Mouse (Mus musculus) ovary, postnatal 14 days (tissue): ENCODE measurements around the gene Recql5.
A peak's percentile ranks its signal among the peaks of the same experiment; 100 is the strongest.
"Not testable (repeated sequence)": the region's sequence is repeated elsewhere in the genome, so short reads cannot be mapped to it uniquely, and the experiment has no call there.

Experiments
- DNase-seq: peaks from one replicate; pipeline ENCODE4 v3.0.0; 2022; ENCODE audit warnings: low spot score

The Recql5 gene

DNA sequence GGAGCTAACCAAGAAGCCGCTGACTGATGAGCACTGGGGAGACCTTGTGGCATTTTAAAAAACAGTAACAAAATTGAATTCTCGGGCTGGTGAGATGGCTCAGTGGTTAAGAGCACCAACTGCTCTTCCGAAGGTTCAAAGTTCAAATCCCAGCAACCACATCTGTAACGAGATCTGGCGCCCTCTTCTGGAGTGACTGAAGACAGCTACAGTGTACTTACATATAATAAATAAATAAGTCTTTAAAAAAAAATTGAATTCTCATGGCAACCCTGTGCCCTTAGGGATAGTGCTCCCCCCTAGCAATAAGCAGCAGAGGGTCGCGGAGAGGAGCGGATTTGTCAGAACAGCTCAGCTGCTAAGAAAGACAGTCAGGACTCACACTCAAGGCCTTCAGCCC is 69.4 kb downstream of the Recql5 start:
- no peak for DNase-seq

DNA sequence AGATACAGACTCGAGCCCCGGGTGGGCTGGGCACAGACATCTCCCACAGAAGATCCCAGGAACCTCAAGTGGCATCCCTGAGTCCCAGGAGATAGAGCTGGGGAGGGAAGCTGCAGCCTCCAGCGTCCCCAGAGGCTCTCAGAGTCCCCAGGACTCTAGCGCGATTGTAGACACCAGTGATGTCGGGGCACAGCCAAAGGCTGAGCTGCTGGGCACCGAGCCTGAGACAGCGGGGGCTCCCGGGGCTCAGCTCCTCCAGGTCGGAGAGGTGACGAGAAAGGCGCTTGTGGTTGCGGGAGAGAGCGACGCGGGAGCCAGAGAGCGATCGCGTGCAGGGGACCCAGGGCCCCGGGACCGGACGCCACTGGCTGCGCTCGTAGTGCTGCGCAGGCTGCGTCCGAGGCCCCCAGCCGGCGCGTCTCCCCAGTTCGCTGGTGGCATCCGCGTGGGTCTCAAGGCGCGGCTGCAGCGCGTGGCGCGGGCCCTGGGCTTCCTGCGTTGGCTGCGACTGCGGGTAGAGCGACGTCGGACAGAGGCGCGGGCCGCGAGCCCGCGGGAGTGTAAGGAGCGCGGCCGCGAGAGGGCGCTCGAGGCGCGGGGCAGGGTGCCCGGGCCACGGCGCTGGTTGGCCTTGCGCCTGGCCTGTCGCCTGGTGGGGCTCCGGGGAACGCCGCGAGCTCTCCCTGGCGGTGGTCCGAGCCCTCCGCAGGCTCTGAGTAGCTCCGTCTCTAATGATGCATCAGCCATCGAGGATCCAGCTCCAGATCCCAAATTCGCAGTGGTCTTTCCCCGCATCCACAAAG is 73.9 kb downstream of the Recql5 start:
- peak; percentile 95 for DNase-seq

DNA sequence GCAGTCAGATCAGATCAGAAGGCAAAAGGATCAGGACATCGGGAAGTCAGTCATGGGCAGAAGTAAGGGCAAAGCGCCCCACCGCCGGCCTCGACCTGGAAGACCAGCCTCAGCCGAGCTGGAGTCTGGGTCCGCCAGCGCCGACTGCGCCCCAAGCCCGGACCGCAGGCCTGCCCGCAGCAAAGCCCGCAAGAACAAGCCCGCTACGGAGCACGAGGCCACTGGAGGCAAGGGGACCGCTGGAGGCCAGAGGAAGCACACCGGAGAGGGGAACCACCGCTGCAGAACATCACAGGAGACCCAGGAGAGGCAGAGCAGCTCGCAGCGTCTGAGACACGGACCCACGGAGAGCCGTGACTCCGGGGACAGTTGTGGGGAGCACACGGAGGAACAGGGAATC is 74.9 kb downstream of the Recql5 start, which contains the start of gene Myo15b:
TSS of gene Myo15b (plus strand) at position 53 of the 400 bp plus-strand sequence.
- DNase-seq, result no peak

DNA sequence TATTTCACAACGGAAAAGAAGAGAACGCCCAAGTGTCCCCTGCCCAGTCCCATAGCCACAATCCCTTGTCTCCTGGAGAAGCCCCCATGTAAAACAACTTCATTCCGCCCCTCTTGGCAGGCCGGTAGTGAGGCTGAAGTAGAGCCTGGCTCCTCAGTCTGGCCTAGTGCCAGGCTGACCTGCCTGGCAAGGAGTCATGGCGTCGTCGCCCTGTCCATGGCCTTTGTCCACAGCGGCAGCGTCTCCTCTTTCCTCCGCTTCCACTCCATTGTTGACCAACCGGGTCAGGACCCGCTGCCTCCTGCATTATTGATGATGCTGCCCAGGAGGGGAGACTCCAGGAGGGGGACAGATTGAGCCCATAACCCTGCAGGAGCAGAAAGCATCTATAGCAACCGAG is 75.3 kb downstream of the Recql5 start:
- no peak for DNase-seq

DNA sequence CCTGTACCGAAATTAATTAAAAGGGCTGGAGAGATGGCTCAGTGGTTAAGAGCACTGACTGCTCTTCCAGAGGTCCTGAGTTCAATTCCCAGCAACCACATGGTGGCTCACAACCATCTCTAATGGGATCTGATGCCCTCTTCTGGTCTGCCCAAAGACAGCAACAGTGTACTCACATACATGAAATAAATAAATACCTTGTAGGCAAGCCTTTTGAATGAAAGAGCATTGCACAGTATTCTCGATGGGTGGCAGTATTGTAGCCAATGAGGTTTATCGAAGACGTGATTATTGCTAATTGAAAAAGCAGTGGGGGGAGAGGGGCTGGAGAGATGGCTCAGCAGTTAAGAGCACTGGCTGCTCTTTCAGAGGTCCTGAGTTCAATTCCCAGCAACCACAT is 76.1 kb downstream of the Recql5 start:
- not testable (repeated sequence) for DNase-seq

DNA sequence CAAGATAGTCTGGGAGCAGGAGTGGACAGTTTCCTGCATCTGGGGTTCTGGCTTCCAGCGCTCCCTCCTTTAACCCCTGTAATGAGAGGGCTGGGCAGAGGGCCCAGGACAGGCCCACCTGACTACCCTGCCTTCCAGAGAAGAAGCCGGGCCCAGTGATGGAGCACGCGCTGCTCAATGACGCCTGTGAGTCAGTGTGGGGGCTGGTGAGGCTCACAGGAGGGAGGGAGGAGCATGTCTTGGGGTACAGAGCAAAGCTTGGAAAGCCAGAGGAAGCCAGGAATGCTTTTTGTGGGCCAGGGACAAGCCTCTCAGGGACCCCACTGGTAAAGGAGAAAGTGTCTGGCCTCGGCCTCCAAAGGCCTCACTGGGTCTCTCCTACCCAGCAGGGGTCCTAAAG is 78.6 kb downstream of the Recql5 start:
- no peak for DNase-seq

DNA sequence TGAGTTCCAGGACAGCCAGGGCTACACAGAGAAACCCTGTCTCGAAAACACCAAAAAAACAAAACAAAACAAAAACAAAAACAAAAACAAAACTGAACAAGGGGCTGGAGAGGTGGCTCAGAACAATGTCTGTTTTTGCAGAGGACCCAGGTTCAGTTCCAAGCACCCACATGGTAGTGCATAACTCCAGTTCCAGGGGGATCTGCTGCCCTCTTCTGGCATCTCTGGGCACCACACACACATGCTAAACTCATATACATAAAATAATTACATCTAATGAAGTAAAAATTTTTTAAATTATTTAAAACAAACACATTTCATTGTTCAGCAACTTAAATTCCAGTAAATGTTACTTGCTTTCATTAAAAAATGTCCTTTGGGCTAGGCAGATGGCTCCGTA is 87.5 kb downstream of the Recql5 start:
- no peak for DNase-seq

DNA sequence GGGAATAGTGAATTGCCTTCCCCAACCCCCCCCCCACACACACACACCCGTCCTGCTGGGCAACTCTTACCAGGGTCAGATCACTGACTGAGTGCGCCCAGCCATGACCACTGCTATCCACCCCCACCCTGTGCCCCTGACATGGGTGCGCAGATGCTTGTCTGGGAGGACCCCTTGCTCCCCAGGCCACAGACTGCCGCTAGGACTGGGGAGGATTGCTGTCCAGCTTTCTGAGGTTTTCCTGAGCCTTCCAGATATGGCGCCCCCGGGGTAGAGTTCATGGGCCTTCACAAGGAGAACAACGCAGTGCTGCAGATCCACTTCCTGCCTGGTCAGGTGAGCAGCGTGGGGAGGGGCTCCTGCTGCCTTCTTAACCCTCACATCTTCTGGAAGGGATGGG is 89.0 kb downstream of the Recql5 start:
- DNase-seq, result no peak

DNA sequence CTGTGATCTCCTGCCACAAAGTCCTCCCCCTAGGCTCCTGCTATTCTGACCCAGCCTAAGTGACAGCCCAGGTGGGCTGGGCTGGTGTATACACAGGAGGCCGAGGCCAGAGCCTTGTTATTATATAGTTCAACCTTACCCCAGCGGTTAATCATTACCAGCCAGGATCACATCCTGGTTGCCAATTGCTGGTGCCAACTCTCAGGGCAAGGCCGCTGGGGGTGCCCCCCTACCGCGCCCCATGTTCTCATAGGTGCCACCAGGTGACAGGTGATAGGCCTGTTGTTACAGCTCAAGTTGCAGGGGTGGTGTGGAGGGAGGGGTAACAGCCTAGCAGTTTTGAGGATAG is 89.4 kb downstream of the Recql5 start:
- DNase-seq, result no peak

DNA sequence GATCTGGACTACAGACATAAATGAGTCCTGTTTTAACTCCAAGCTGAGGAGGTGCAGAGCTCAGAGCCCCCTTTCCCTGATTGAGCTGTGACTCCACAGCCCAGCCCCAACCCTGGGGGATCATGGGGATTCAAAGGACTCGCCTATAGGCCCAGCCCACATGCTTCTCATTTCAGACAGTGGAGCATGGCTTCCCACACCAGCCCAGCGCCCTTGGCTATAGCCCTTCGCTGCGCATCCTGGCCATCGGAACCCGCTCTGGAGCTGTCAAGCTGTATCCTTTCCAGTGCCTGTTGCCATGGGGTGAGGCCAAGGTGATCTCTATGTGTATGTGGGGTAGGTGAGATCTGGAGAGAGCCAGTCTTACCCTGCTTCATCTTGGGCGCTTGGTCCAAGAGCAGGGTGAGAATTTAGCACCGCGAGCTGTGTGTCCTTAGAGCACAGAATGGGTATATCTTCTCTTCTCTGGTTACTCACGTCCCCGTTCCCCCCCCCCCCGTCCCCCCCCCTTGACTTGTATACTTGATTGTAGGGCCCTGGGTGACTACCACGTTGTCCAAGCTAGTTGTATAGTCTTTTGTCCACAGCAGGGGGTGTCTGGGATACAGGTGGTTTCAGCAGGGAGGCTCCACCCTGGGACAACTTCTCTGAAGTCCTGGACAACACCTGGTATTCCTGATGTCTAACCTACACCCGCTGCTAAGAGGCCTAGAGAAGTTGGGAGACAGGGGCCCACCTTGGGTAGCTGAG is 90.0 kb downstream of the Recql5 start:
- no peak for DNase-seq
